Mouse (Mus musculus): ENCODE data around the gene Arel1. TPM values are rescaled to one million over a fixed set of nuclear protein-coding genes. Genes with fewer than 3 reads are reported as not detected.

Arel1 gene
- total RNA-seq, 1 experiment = 31.3 TPM

GRCm38 (mm10) chr12:84880091-84880490, 90.6 kb downstream of the Arel1 start:
- Histone ChIP-seq H3K9me3 (ENCODE audit: control insufficient read depth, insufficient read depth, low read depth, low read length) (no peaks in the 10 kb centered on the region), H3K4me1 (ENCODE audit: control insufficient read depth in 2 of 2, insufficient read depth in 2 of 2, low read length in 2 of 2, poor library complexity in 1 of 2) (0 out of 4 replicates have a peak, but pooled peaks cover 0 to under 1% of the 10 kb centered on the region in 2 experiments), H3K4me3 (ENCODE audit: insufficient read depth in 1 of 2, low read depth in 1 of 2, low read length in 2 of 2, poor library complexity in 1 of 2, severe bottlenecking in 1 of 2) (no peak overlapping the region), H3K9ac (ENCODE audit: insufficient read depth, low read depth, low read length, poor library complexity, severe bottlenecking) (no peak overlapping the region), H3K27ac (ENCODE audit: insufficient read depth, low read depth, low read length, poor library complexity, severe bottlenecking) (no peak overlapping the region), H3K36me3 (ENCODE audit: control insufficient read depth, insufficient read depth, low read length, poor library complexity, severe bottlenecking) (no peaks in the 10 kb centered on the region)
- no peak for TF ChIP-seq ZNF384 (IDR thresholded peaks at IDR 0.05; ENCODE audit: low read depth, low read length)
- no peak for TF ChIP-seq CHD2 (IDR thresholded peaks at IDR 0.05; ENCODE audit: low read depth, low read length)
- no peak for TF ChIP-seq ZC3H11A (IDR thresholded peaks at IDR 0.05; ENCODE audit: borderline replicate concordance, low read depth, low read length)
- no peak for TF ChIP-seq HCFC1 (IDR thresholded peaks at IDR 0.05; ENCODE audit: borderline replicate concordance, insufficient read depth, low read length)
- TF ChIP-seq MAFK (IDR thresholded peaks at IDR 0.05; ENCODE audit: insufficient read depth, low read depth, low read length) = no peak
- in situ Hi-C loops (cut with MboI; ENCODE audit: low sequenced_read_pairs in 2 of 2, unreplicated experiment in 2 of 2) = no loop called here
- DNase-seq (ENCODE audit: low read depth, low spot score) = no peak

GRCm38 (mm10) chr12:84876481-84877121, 94.1 kb downstream of the Arel1 start, which contains the start of gene Ltbp2:
Ltbp2 (minus strand) TSS chr12:84876532.
- H3K36me3 ChIP-seq (ENCODE audit: control insufficient read depth, insufficient read depth, low read length, poor library complexity, severe bottlenecking) = no peaks in the 10 kb centered on the region
- 0 out of 4 replicates have a peak, but pooled peaks cover 0 to 2% of the 10 kb centered on the region in 2 experiments for H3K4me1 ChIP-seq (ENCODE audit: control insufficient read depth in 2 of 2, insufficient read depth in 2 of 2, low read length in 2 of 2, poor library complexity in 1 of 2)
- H3K27ac ChIP-seq (ENCODE audit: insufficient read depth, low read depth, low read length, poor library complexity, severe bottlenecking) = no peak within 1 kb of the TSS
- peak; percentile 93 for DNase-seq (ENCODE audit: low read depth, low spot score)
- H3K4me3 ChIP-seq (ENCODE audit: insufficient read depth in 1 of 2, low read depth in 1 of 2, low read length in 2 of 2, poor library complexity in 1 of 2, severe bottlenecking in 1 of 2) = peak within 1 kb of the TSS; percentile 65 to 76
- H3K9me3 ChIP-seq (ENCODE audit: control insufficient read depth, insufficient read depth, low read depth, low read length) = no peaks in the 10 kb centered on the region
- H3K9ac ChIP-seq (ENCODE audit: insufficient read depth, low read depth, low read length, poor library complexity, severe bottlenecking) = peak within 1 kb of the TSS; percentile 42
- in situ Hi-C loops (cut with MboI; ENCODE audit: low sequenced_read_pairs in 2 of 2, unreplicated experiment in 2 of 2) = no loop called here
- no peak for TF ChIP-seq MAFK (IDR thresholded peaks at IDR 0.05; ENCODE audit: insufficient read depth, low read depth, low read length)
- TF ChIP-seq ZNF384 (IDR thresholded peaks at IDR 0.05; ENCODE audit: low read depth, low read length) = no peak
- TF ChIP-seq HCFC1 (IDR thresholded peaks at IDR 0.05; ENCODE audit: borderline replicate concordance, insufficient read depth, low read length) = peak; percentile 64
- 0 out of 2 replicates have a peak, but pooled peaks have one; percentile 6 for TF ChIP-seq ZC3H11A (IDR thresholded peaks at IDR 0.05; ENCODE audit: borderline replicate concordance, low read depth, low read length)
- no peak for TF ChIP-seq CHD2 (IDR thresholded peaks at IDR 0.05; ENCODE audit: low read depth, low read length)

- Histone ChIP-seq H3K9ac (ENCODE audit: insufficient read depth, low read depth, low read length, poor library complexity, severe bottlenecking) (peak overlapping the region; percentile 42), H3K4me1 (ENCODE audit: control insufficient read depth in 2 of 2, insufficient read depth in 2 of 2, low read length in 2 of 2, poor library complexity in 1 of 2) (0 out of 4 replicates have a peak, but pooled peaks cover 0 to 2% of the 10 kb centered on the region in 2 experiments), H3K4me3 (ENCODE audit: insufficient read depth in 1 of 2, low read depth in 1 of 2, low read length in 2 of 2, poor library complexity in 1 of 2, severe bottlenecking in 1 of 2) (peak overlapping the region; percentile 65 to 76), H3K27ac (ENCODE audit: insufficient read depth, low read depth, low read length, poor library complexity, severe bottlenecking) (no peak overlapping the region), H3K9me3 (ENCODE audit: control insufficient read depth, insufficient read depth, low read depth, low read length) (no peaks in the 10 kb centered on the region), H3K36me3 (ENCODE audit: control insufficient read depth, insufficient read depth, low read length, poor library complexity, severe bottlenecking) (no peaks in the 10 kb centered on the region)
- in situ Hi-C loops (cut with MboI; ENCODE audit: low sequenced_read_pairs in 2 of 2, unreplicated experiment in 2 of 2) = no loop called here
- TF ChIP-seq HCFC1 (IDR thresholded peaks at IDR 0.05; ENCODE audit: borderline replicate concordance, insufficient read depth, low read length) (no peak), ZNF384 (IDR thresholded peaks at IDR 0.05; ENCODE audit: low read depth, low read length) (no peak), ZC3H11A (IDR thresholded peaks at IDR 0.05; ENCODE audit: borderline replicate concordance, low read depth, low read length) (no peak), CHD2 (IDR thresholded peaks at IDR 0.05; ENCODE audit: low read depth, low read length) (no peak), MAFK (IDR thresholded peaks at IDR 0.05; ENCODE audit: insufficient read depth, low read depth, low read length) (no peak)
- DNase-seq (ENCODE audit: low read depth, low spot score) = no peak
Observed at GRCm38 (mm10) chr12:84875761-84876480, 94.8 kb downstream of the Arel1 start.

GRCm38 (mm10) chr12:84873434-84873833, 97.3 kb downstream of the Arel1 start:
- in situ Hi-C loops (cut with MboI; ENCODE audit: low sequenced_read_pairs in 2 of 2, unreplicated experiment in 2 of 2) = no loop called here
- Histone ChIP-seq H3K9ac (ENCODE audit: insufficient read depth, low read depth, low read length, poor library complexity, severe bottlenecking) (no peak overlapping the region), H3K4me3 (ENCODE audit: insufficient read depth in 1 of 2, low read depth in 1 of 2, low read length in 2 of 2, poor library complexity in 1 of 2, severe bottlenecking in 1 of 2) (no peak overlapping the region), H3K9me3 (ENCODE audit: control insufficient read depth, insufficient read depth, low read depth, low read length) (no peaks in the 10 kb centered on the region), H3K4me1 (ENCODE audit: control insufficient read depth in 2 of 2, insufficient read depth in 2 of 2, low read length in 2 of 2, poor library complexity in 1 of 2) (0 out of 4 replicates have a peak, but pooled peaks cover 0 to 2% of the 10 kb centered on the region in 2 experiments), H3K36me3 (ENCODE audit: control insufficient read depth, insufficient read depth, low read length, poor library complexity, severe bottlenecking) (no peaks in the 10 kb centered on the region), H3K27ac (ENCODE audit: insufficient read depth, low read depth, low read length, poor library complexity, severe bottlenecking) (no peak overlapping the region)
- no peak for DNase-seq (ENCODE audit: low read depth, low spot score)
- peak; percentile 73 for TF ChIP-seq ZNF384 (IDR thresholded peaks at IDR 0.05; ENCODE audit: low read depth, low read length)
- no peak for TF ChIP-seq HCFC1 (IDR thresholded peaks at IDR 0.05; ENCODE audit: borderline replicate concordance, insufficient read depth, low read length)
- TF ChIP-seq CHD2 (IDR thresholded peaks at IDR 0.05; ENCODE audit: low read depth, low read length) = no peak
- TF ChIP-seq ZC3H11A (IDR thresholded peaks at IDR 0.05; ENCODE audit: borderline replicate concordance, low read depth, low read length) = no peak
